Mouse (Mus musculus): ENCODE measurements around the gene Fnip2.

- TF ChIP-seq CHD2 (IDR thresholded peaks at IDR 0.05; ENCODE audit: low read length) (no peak), SIN3A (IDR thresholded peaks at IDR 0.05; ENCODE audit: low read length) (no peak), GABPA (IDR thresholded peaks at IDR 0.05; ENCODE audit: insufficient replicate concordance, low read depth, low read length) (no peak), E2F4 (IDR thresholded peaks at IDR 0.05; ENCODE audit: insufficient replicate concordance, low read depth, low read length) (no peak), CTCF (conservative IDR thresholded peaks at IDR 0.05 in 1 of 2, IDR thresholded peaks at IDR 0.05 in 1 of 2; ENCODE audit: low read depth in 2 of 2, low read length in 2 of 2) (no peak), EP300 (IDR thresholded peaks at IDR 0.05; ENCODE audit: low read length) (no peak), MAFK (IDR thresholded peaks at IDR 0.05; ENCODE audit: insufficient replicate concordance, low read length) (no peak), MYC (IDR thresholded peaks at IDR 0.05; ENCODE audit: low read depth, low read length) (no peak), POLR2A (IDR thresholded peaks at IDR 0.05; ENCODE audit: low read depth, low read length) (no peak), TBP (conservative IDR thresholded peaks at IDR 0.05; ENCODE audit: low read depth, low read length) (no peak), KAT2A (IDR thresholded peaks at IDR 0.05; ENCODE audit: insufficient replicate concordance, low read length) (no peak), MAZ (IDR thresholded peaks at IDR 0.05; ENCODE audit: low read depth, low read length) (no peak), POLR2AphosphoS2 (IDR thresholded peaks at IDR 0.05; ENCODE audit: low read depth, low read length) (no peak), UBTF (IDR thresholded peaks at IDR 0.05; ENCODE audit: low read depth, low read length) (no peak)
Observed at GRCm38 (mm10) chr3:79589671-79590070, 22.1 kb upstream of the Fnip2 start.

Data from CH12.LX (cell line).